Mouse (Mus musculus): ENCODE data around the gene Rtf1. TPM values are rescaled to one million over a fixed set of nuclear protein-coding genes. Genes with fewer than 3 reads are reported as not detected.

Rtf1 gene
- total RNA-seq, 2 experiments from 2014 or later = 20.4 to 20.9 TPM

GRCm38 (mm10) chr2:119721070-119721469 is 46.2 kb downstream of the Rtf1 start:
- intact Hi-C loops (cut with DNase I) = no loop called here
- no peak for DNase-seq (ENCODE audit: low spot score)

GRCm38 (mm10) chr2:119727762-119728416 is 53.0 kb downstream of the Rtf1 start:
- DNase-seq (ENCODE audit: low spot score) = no peak
- intact Hi-C loops (cut with DNase I) = no loop called here

GRCm38 (mm10) chr2:119730735-119731134 is 55.9 kb downstream of the Rtf1 start:
- intact Hi-C loops (cut with DNase I) = no loop called here
- DNase-seq (ENCODE audit: low spot score) = no peak

- DNase-seq (ENCODE audit: low spot score) = no peak
- intact Hi-C loops (cut with DNase I) = no loop called here
Measured at GRCm38 (mm10) chr2:119737124-119737523, 62.3 kb downstream of the Rtf1 start.

GRCm38 (mm10) chr2:119740567-119740966 is 65.7 kb downstream of the Rtf1 start:
- intact Hi-C loops (cut with DNase I) = no loop called here
- no peak for DNase-seq (ENCODE audit: low spot score)

- no peak for DNase-seq (ENCODE audit: low spot score)
- intact Hi-C loops (cut with DNase I) = no loop called here
Measured at GRCm38 (mm10) chr2:119741581-119742411, 66.9 kb downstream of the Rtf1 start, which contains the start of gene Itpka. Gene Itpka (plus strand): TSS chr2:119742337.

GRCm38 (mm10) chr2:119742461-119743175 is 67.8 kb downstream of the Rtf1 start:
- intact Hi-C loops (cut with DNase I) = no loop called here
- DNase-seq (ENCODE audit: low spot score) = no peak

GRCm38 (mm10) chr2:119743176-119743807 is 68.4 kb downstream of the Rtf1 start:
- intact Hi-C loops (cut with DNase I) = no loop called here
- no peak for DNase-seq (ENCODE audit: low spot score)

- DNase-seq (ENCODE audit: low spot score) = no peak
- intact Hi-C loops (cut with DNase I) = no loop called here
Measured at GRCm38 (mm10) chr2:119743808-119744162, 68.9 kb downstream of the Rtf1 start.

GRCm38 (mm10) chr2:119744163-119745111 is 69.6 kb downstream of the Rtf1 start:
- DNase-seq (ENCODE audit: low spot score) = no peak
- intact Hi-C loops (cut with DNase I) = no loop called here

GRCm38 (mm10) chr2:119745281-119745680 is 70.4 kb downstream of the Rtf1 start:
- intact Hi-C loops (cut with DNase I) = no loop called here
- no peak for DNase-seq (ENCODE audit: low spot score)

GRCm38 (mm10) chr2:119747554-119747953 is 72.7 kb downstream of the Rtf1 start:
- no peak for DNase-seq (ENCODE audit: low spot score)
- intact Hi-C loops (cut with DNase I) = no loop called here

- intact Hi-C loops (cut with DNase I) = no loop called here
- DNase-seq (ENCODE audit: low spot score) = no peak
Measured at GRCm38 (mm10) chr2:119749260-119749659, 74.4 kb downstream of the Rtf1 start.

- intact Hi-C loops (cut with DNase I) = no loop called here
- no peak for DNase-seq (ENCODE audit: low spot score)
Measured at GRCm38 (mm10) chr2:119757601-119758100, 82.8 kb downstream of the Rtf1 start.

- no peak for DNase-seq (ENCODE audit: low spot score)
- intact Hi-C loops (cut with DNase I) = no loop called here
Measured at GRCm38 (mm10) chr2:119758101-119758843, 83.4 kb downstream of the Rtf1 start.

GRCm38 (mm10) chr2:119758844-119759835 is 84.3 kb downstream of the Rtf1 start:
- no peak for DNase-seq (ENCODE audit: low spot score)
- intact Hi-C loops (cut with DNase I) = no loop called here

- DNase-seq (ENCODE audit: low spot score) = no peak
- intact Hi-C loops (cut with DNase I) = no loop called here
Measured at GRCm38 (mm10) chr2:119760251-119760650, 85.4 kb downstream of the Rtf1 start, which contains the start of gene Ltk. Gene Ltk (minus strand): TSS chr2:119760431.
